Mouse (Mus musculus) kidney, adult 2 months (tissue): Measurements from ENCODE around the gene Tbc1d21. TPM values are rescaled to one million over a fixed set of nuclear protein-coding genes. Genes with fewer than 3 reads are reported as not detected.

Source experiments
- DNase-seq: peaks from one replicate; pipeline ENCODE4 v3.0.0; 2021
- H3K27ac ChIP-seq: fragments of 200-500 bp; 2 replicates; pipeline ENCODE4 v1.5.1; 2012; ENCODE audit warnings: low read depth, low read length, control low read depth, inconsistent platforms; ENCODE audit not compliant: insufficient read depth
- H3K27me3 ChIP-seq: fragments of 200-500 bp; replicated peaks from 2 replicates; pipeline ENCODE4 v1.6.1; 2012; ENCODE audit warnings: mild to moderate bottlenecking, moderate library complexity, low read length, inconsistent platforms; ENCODE audit not compliant: control insufficient read depth, insufficient read depth
- H3K36me3 ChIP-seq: fragments of 200-500 bp; 2 replicates; pipeline ENCODE4 v1.6.1; 2012; ENCODE audit warnings: mild to moderate bottlenecking, moderate library complexity, low read length, inconsistent platforms; ENCODE audit not compliant: control insufficient read depth, insufficient read depth
- H3K4me1 ChIP-seq: fragments of 200-500 bp; 2 replicates; pipeline ENCODE4 v1.6.1; 2011; ENCODE audit warnings: low read length; ENCODE audit not compliant: control insufficient read depth, insufficient read depth
- H3K4me3 ChIP-seq: fragments of 200-500 bp; 2 replicates; pipeline ENCODE4 v1.5.1; 2011; ENCODE audit warnings: mild to moderate bottlenecking, low read depth, low read length, control low read depth; ENCODE audit not compliant: insufficient read depth
- CTCF ChIP-seq: fragments of 200-500 bp; conservative IDR thresholded peaks from 2 replicates; pipeline ENCODE4 v1.5.1; 2011; ENCODE audit warnings: low read depth, mild to moderate bottlenecking, control low read depth, low read length, moderate library complexity, mixed read lengths; ENCODE audit not compliant: insufficient read depth, insufficient read length
- POLR2A ChIP-seq: fragments of 200-500 bp; IDR thresholded peaks from one replicate; pipeline ENCODE4 v1.6.1; 2011; ENCODE audit warnings: low read depth, low read length, control low read depth
- WGBS: fragments of 180-500 bp; shearing (Covaris S2); methylation state at CpG from one replicate; pipeline ENCODE4 v1.1.7; 2018; 5-methylcytosine and 5-hydroxymethylcytosine counted together
- polyA plus RNA-seq: library from polyadenylated mRNA; depleted of rRNA; stranded (reverse); fragments of >200 nt; gene quantifications from 2 replicates; pipeline ENCODE4 v1.2.3, GENCODE M21; 2012; rRNA removed

Gene Tbc1d21
- polyA plus RNA-seq, 1 experiment: not detected

DNA sequence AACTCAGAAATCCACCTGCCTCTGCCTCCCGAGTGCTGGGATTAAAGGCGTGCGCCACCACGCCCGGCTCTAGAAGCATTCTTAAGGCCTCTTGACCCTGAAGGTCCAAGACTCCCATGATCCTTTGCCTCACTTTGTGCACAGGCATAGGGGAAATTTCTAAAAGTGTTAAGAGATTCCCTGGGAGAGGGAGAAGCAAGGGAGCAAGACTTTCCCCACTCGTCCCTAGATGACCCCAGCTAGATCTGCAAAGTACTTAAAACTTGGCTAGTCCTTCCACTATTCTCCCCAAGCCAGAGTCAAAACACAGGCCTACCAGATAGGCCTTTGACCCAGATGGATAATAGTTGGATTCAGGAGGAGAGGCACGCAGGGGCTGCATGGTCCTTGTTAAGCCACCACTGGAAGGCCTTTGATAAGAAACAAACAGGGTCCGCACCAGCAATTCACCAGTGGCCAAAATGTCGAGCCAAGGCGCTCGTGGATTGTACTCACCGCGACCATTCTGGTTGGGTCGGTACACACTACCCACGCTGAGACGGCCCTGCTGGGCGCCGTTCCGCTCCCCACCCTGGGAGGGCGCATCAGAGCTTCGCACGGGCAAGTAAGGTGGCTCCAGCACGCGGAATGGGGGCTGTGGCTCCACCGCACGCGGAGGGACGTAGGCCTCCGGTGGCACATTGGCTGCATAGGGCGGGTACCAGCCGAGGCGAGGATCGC, 58.9 kb downstream of the Tbc1d21 start:
- Histone ChIP-seq H3K36me3 (no peaks in the 10 kb centered on the region), H3K4me3 (peak overlapping the region; percentile 21), H3K27me3 (no peaks in the 10 kb centered on the region), H3K4me1 (no peaks in the 10 kb centered on the region), H3K27ac (0 out of 2 replicates have a peak overlapping the region, but pooled peaks have one; percentile 10)
- TF ChIP-seq POLR2A: no peak
- TF ChIP-seq CTCF: 0 out of 2 replicates have a peak, but pooled peaks have one; percentile 4
- 73% methylated on average over 33 of the region's 33 CpGs for WGBS
- DNase-seq: peak; percentile 36

DNA sequence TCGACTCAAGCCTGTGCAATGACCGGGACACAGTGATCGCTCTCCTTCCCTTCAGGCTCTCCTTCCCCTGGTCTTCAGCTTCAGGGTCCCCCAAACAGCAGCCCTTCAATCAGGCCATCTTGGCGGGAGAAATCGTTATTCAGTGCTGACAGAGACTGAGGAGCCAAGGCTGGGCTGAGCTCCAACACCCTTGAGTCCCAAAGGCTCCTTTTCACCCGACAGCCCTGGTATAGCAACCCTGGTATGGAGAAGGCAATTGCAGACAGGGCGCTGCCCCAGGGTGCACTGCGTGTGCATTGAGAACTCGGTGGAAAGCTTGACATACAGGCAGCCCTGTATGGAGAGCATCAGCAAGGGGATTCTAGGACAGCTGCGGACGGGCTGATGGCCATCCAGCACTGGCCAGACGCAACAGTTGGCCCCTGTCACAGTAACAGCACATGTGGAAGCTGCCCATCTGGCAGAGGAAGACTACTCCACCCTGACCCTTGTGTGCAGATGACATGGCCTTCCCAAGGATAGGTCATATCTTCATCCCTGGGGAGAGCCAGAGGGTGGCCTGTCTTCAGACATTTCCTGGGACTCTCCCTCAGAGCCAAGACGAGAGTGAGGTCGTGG, 60.1 kb downstream of the Tbc1d21 start:
- DNase-seq: peak; percentile 63
- 79% methylated on average over 14 of the region's 14 CpGs for WGBS
- no peak overlapping the region for H3K27ac ChIP-seq
- peak overlapping the region; percentile 15; the same call in 1 of the 2 replicates for H3K4me3 ChIP-seq
- no peaks in the 10 kb centered on the region for H3K4me1 ChIP-seq
- no peaks in the 10 kb centered on the region for H3K27me3 ChIP-seq
- H3K36me3 ChIP-seq: no peaks in the 10 kb centered on the region
- TF ChIP-seq CTCF (no peak), POLR2A (no peak)

Other genes with a start within 250 kb of the Tbc1d21 start
- gene Islr, start 166.1 kb downstream of the Tbc1d21 start, polyA plus RNA-seq: 32.0 and 41.7 TPM in 2 replicates
- 0.75 and 1.7 TPM in 2 replicates for gene Islr2, start 166.1 kb downstream of the Tbc1d21 start, polyA plus RNA-seq
- gene Pml, start 120.7 kb downstream of the Tbc1d21 start, polyA plus RNA-seq: 27.0 and 27.6 TPM in 2 replicates
- 32.5 and 32.6 TPM in 2 replicates for gene Stoml1, start 117.3 kb downstream of the Tbc1d21 start, polyA plus RNA-seq
- 32.3 and 41.8 TPM in 2 replicates for gene Loxl1, start 57.3 kb downstream of the Tbc1d21 start, polyA plus RNA-seq
- gene Insyn1, start 118.1 kb upstream of the Tbc1d21 start, polyA plus RNA-seq: 2.7 and 2.9 TPM in 2 replicates
- 1.3 TPM in 2 replicates for gene Cd276, start 185.0 kb upstream of the Tbc1d21 start, polyA plus RNA-seq
- 450 and 540 TPM in 2 replicates for gene Nptn, start 211.8 kb upstream of the Tbc1d21 start, polyA plus RNA-seq